Mouse (Mus musculus): Measurements from ENCODE around the gene Zfp986.
A peak's percentile ranks its signal among the peaks of the same experiment; 100 is the strongest.
"Not testable (repeated sequence)": the region's sequence is repeated elsewhere in the genome, so short reads cannot be mapped to it uniquely, and the experiment has no call there.

Zfp986 gene

GRCm38 (mm10) chr4:145868494-145868893 is at the start of gene Zfp986:
Gene Zfp986 (plus strand): TSS chr4:145868794.
- DNase-seq (ENCODE audit: low spot score in 2 of 2) = not testable (repeated sequence)

GRCm38 (mm10) chr4:145819946-145820345 is 48.6 kb upstream of the Zfp986 start:
- DNase-seq (ENCODE audit: low spot score in 2 of 2) = not testable (repeated sequence)

- not testable (repeated sequence) for DNase-seq (ENCODE audit: low spot score in 2 of 2)
These were observed 43.0 kb upstream of the Zfp986 start for GRCm38 (mm10) chr4:145825606-145826005.

GRCm38 (mm10) chr4:145831328-145832062 is 37.1 kb upstream of the Zfp986 start:
- DNase-seq (ENCODE audit: low spot score in 2 of 2) = not testable (repeated sequence)

- DNase-seq (ENCODE audit: low spot score in 2 of 2) = not testable (repeated sequence)
These were observed 32.2 kb upstream of the Zfp986 start for GRCm38 (mm10) chr4:145836300-145836862.

- peak; percentile 8 to 17 for DNase-seq (ENCODE audit: low spot score in 2 of 2)
These were observed 31.6 kb upstream of the Zfp986 start for GRCm38 (mm10) chr4:145836863-145837440.

- DNase-seq (ENCODE audit: low spot score in 2 of 2) = not testable (repeated sequence)
These were observed 21.8 kb upstream of the Zfp986 start for GRCm38 (mm10) chr4:145846793-145847192.

GRCm38 (mm10) chr4:145848183-145848890 is 20.3 kb upstream of the Zfp986 start:
- DNase-seq (ENCODE audit: low spot score in 2 of 2) = not testable (repeated sequence)

GRCm38 (mm10) chr4:145848891-145849214 is 19.7 kb upstream of the Zfp986 start:
- not testable (repeated sequence) for DNase-seq (ENCODE audit: low spot score in 2 of 2)

GRCm38 (mm10) chr4:145851421-145851820 is 17.2 kb upstream of the Zfp986 start:
- DNase-seq (ENCODE audit: low spot score in 2 of 2) = not testable (repeated sequence)

- DNase-seq (ENCODE audit: low spot score in 2 of 2) = not testable (repeated sequence)
These were observed 4.7 kb upstream of the Zfp986 start for GRCm38 (mm10) chr4:145863872-145864271.
